Mouse (Mus musculus) midbrain, embryonic 15.5 days (tissue): ENCODE measurements around the gene Dgki. TPM values are rescaled to one million over a fixed set of nuclear protein-coding genes. Genes with fewer than 3 reads are reported as not detected.
A peak's percentile ranks its signal among the peaks of the same experiment; 100 is the strongest.

Experiments used
- ATAC-seq: fragments of 200-750 bp; cut with Nextera tagmentation; replicated peaks from 2 replicates; pipeline ENCODE4 v1.8.0; 2017; ENCODE audit warnings: moderate TSS enrichment
- H3K27ac ChIP-seq: fragments of 300-500 bp; sonication (generic); 2 replicates; pipeline ENCODE4 v1.5.1; 2015; ENCODE audit warnings: mild to moderate bottlenecking, inconsistent platforms
- H3K27me3 ChIP-seq: fragments of 300-500 bp; sonication (generic); replicated peaks from 2 replicates; pipeline ENCODE4 v1.6.1; 2015; ENCODE audit warnings: inconsistent platforms
- H3K36me3 ChIP-seq: fragments of 300-500 bp; sonication (generic); replicated peaks from 2 replicates; pipeline ENCODE4 v1.6.1; 2015; ENCODE audit warnings: inconsistent platforms
- H3K4me1 ChIP-seq: fragments of 300-500 bp; sonication (generic); 2 replicates; pipeline ENCODE4 v1.6.1; 2015; ENCODE audit warnings: inconsistent platforms
- H3K4me2 ChIP-seq: fragments of 300-500 bp; sonication (generic); 2 replicates; pipeline ENCODE4 v1.6.1; 2015; ENCODE audit warnings: inconsistent platforms, mild to moderate bottlenecking, moderate library complexity
- H3K4me3 ChIP-seq: fragments of 300-500 bp; sonication (generic); 2 replicates; pipeline ENCODE4 v1.5.1; 2015; ENCODE audit warnings: mild to moderate bottlenecking, inconsistent platforms
- H3K9ac ChIP-seq: fragments of 300-500 bp; sonication (generic); 2 replicates; pipeline ENCODE4 v1.6.1; 2015; ENCODE audit warnings: mild to moderate bottlenecking, inconsistent platforms
- H3K9me3 ChIP-seq: fragments of 300-500 bp; sonication (generic); 2 replicates; pipeline ENCODE4 v1.6.1; 2016; ENCODE audit warnings: inconsistent platforms
- WGBS: fragments of 180-500 bp; shearing (Covaris S2); methylation state at CpG from one replicate; pipeline ENCODE4 v1.1.7; 2015; ENCODE audit warnings: mixed read lengths; 5-methylcytosine and 5-hydroxymethylcytosine counted together
- polyA plus RNA-seq: library from polyadenylated mRNA; unstranded; fragments of >200 nt; fragmentation: Nextera tagmentation; extraction: Ambion mirVana; gene quantifications from 2 replicates; pipeline ENCODE4 v1.2.1, GENCODE M21; 2015

Gene Dgki
- polyA plus RNA-seq, 1 experiment from 2014 or later = 8.9 TPM

GRCm38 (mm10) chr6:37181961-37182360 lies 118.0 kb downstream of the Dgki start:
- Histone ChIP-seq H3K4me3 (no peak overlapping the region), H3K9ac (no peak overlapping the region), H3K27ac (no peak overlapping the region), H3K27me3 (no peaks in the 10 kb centered on the region), H3K4me2 (no peak overlapping the region), H3K9me3 (no peaks in the 10 kb centered on the region), H3K36me3 (no peaks in the 10 kb centered on the region), H3K4me1 (peaks cover 13% of the 10 kb centered on the region; the same call in 1 of the 2 replicates)
- ATAC-seq = no peak
- WGBS = 85% methylated on average over 4 of the region's 4 CpGs

GRCm38 (mm10) chr6:37171149-37171832 lies 128.7 kb downstream of the Dgki start:
- Histone ChIP-seq H3K4me1 (peaks cover 19% of the 10 kb centered on the region), H3K27me3 (no peaks in the 10 kb centered on the region), H3K9me3 (0 out of 2 replicates have a peak, but pooled peaks cover 3% of the 10 kb centered on the region), H3K4me2 (peak overlapping the region; percentile 10; the same call in 1 of the 2 replicates), H3K36me3 (no peaks in the 10 kb centered on the region), H3K9ac (no peak overlapping the region), H3K27ac (peak overlapping the region; percentile 72), H3K4me3 (no peak overlapping the region)
- WGBS = 38% methylated on average over 12 of the region's 12 CpGs
- ATAC-seq = peak; percentile 87

- no peaks in the 10 kb centered on the region for H3K27me3 ChIP-seq
- no peak overlapping the region for H3K4me3 ChIP-seq
- H3K4me2 ChIP-seq = no peak overlapping the region
- peaks cover 11% of the 10 kb centered on the region for H3K4me1 ChIP-seq
- no peaks in the 10 kb centered on the region for H3K36me3 ChIP-seq
- ATAC-seq = peak; percentile 62
- peak overlapping the region; percentile 29; the same call in 1 of the 2 replicates for H3K27ac ChIP-seq
- no peaks in the 10 kb centered on the region for H3K9me3 ChIP-seq
- 36% methylated on average over 3 of the region's 3 CpGs for WGBS
- H3K9ac ChIP-seq = no peak overlapping the region
Measured at GRCm38 (mm10) chr6:37158880-37159279, 141.1 kb downstream of the Dgki start.

GRCm38 (mm10) chr6:37154051-37154450 lies 145.9 kb downstream of the Dgki start:
- ATAC-seq = no peak
- H3K4me2 ChIP-seq = no peak overlapping the region
- 92% methylated on average over 1 of the region's 1 CpGs for WGBS
- H3K9me3 ChIP-seq = no peaks in the 10 kb centered on the region
- peaks cover 5% of the 10 kb centered on the region for H3K4me1 ChIP-seq
- H3K27me3 ChIP-seq = no peaks in the 10 kb centered on the region
- no peak overlapping the region for H3K27ac ChIP-seq
- no peak overlapping the region for H3K4me3 ChIP-seq
- H3K9ac ChIP-seq = no peak overlapping the region
- H3K36me3 ChIP-seq = no peaks in the 10 kb centered on the region

GRCm38 (mm10) chr6:37150483-37150882 lies 149.5 kb downstream of the Dgki start:
- WGBS = 79% methylated on average over 2 of the region's 2 CpGs
- Histone ChIP-seq H3K4me2 (no peak overlapping the region), H3K4me3 (no peak overlapping the region)

GRCm38 (mm10) chr6:37150038-37150437 lies 149.9 kb downstream of the Dgki start:
- Histone ChIP-seq H3K9ac (no peak overlapping the region), H3K27ac (no peak overlapping the region), H3K4me3 (no peak overlapping the region), H3K4me2 (no peak overlapping the region), H3K27me3 (no peaks in the 10 kb centered on the region), H3K9me3 (no peaks in the 10 kb centered on the region), H3K4me1 (no peaks in the 10 kb centered on the region), H3K36me3 (no peaks in the 10 kb centered on the region)
- ATAC-seq = no peak
- 86% methylated on average over 4 of the region's 4 CpGs for WGBS

More at GRCm38 (mm10) chr6:37150483-37150882, 149.5 kb downstream of the Dgki start:
- H3K9me3 ChIP-seq = no peaks in the 10 kb centered on the region
- H3K36me3 ChIP-seq = no peaks in the 10 kb centered on the region
- no peak overlapping the region for H3K27ac ChIP-seq
- H3K9ac ChIP-seq = no peak overlapping the region
- H3K4me1 ChIP-seq = no peaks in the 10 kb centered on the region
- ATAC-seq = no peak
- H3K27me3 ChIP-seq = no peaks in the 10 kb centered on the region

- no peak for ATAC-seq
- H3K36me3 ChIP-seq = no peaks in the 10 kb centered on the region
- H3K27ac ChIP-seq = no peak overlapping the region
- no peak overlapping the region for H3K4me3 ChIP-seq
- no peaks in the 10 kb centered on the region for H3K27me3 ChIP-seq
- 90% methylated on average over 6 of the region's 6 CpGs for WGBS
- H3K4me2 ChIP-seq = no peak overlapping the region
- no peaks in the 10 kb centered on the region for H3K9me3 ChIP-seq
- H3K9ac ChIP-seq = no peak overlapping the region
- H3K4me1 ChIP-seq = no peaks in the 10 kb centered on the region
Measured at GRCm38 (mm10) chr6:37149196-37149595, 150.8 kb downstream of the Dgki start.

GRCm38 (mm10) chr6:37147431-37148022 lies 152.5 kb downstream of the Dgki start:
- Histone ChIP-seq H3K27ac (no peak overlapping the region), H3K9me3 (no peaks in the 10 kb centered on the region), H3K4me1 (peaks cover 9% of the 10 kb centered on the region), H3K4me3 (no peak overlapping the region), H3K27me3 (no peaks in the 10 kb centered on the region), H3K4me2 (no peak overlapping the region), H3K9ac (no peak overlapping the region), H3K36me3 (no peaks in the 10 kb centered on the region)
- 92% methylated on average over 4 of the region's 4 CpGs for WGBS
- ATAC-seq = no peak

GRCm38 (mm10) chr6:37143867-37144163 lies 156.2 kb downstream of the Dgki start:
- H3K27ac ChIP-seq = no peak overlapping the region
- 81% methylated on average over 4 of the region's 4 CpGs for WGBS

GRCm38 (mm10) chr6:37142991-37143866 lies 156.8 kb downstream of the Dgki start:
- 81% methylated on average over 11 of the region's 11 CpGs for WGBS
- Histone ChIP-seq H3K27ac (no peak overlapping the region), H3K9me3 (no peaks in the 10 kb centered on the region), H3K4me1 (peaks cover 9% of the 10 kb centered on the region), H3K4me2 (no peak overlapping the region), H3K9ac (no peak overlapping the region), H3K4me3 (no peak overlapping the region), H3K36me3 (no peaks in the 10 kb centered on the region), H3K27me3 (no peaks in the 10 kb centered on the region)
- no peak; the same call in 1 of the 2 replicates for ATAC-seq

More at GRCm38 (mm10) chr6:37143867-37144163, 156.2 kb downstream of the Dgki start:
- ATAC-seq = no peak
- H3K9me3 ChIP-seq = no peaks in the 10 kb centered on the region
- H3K4me2 ChIP-seq = no peak overlapping the region
- H3K9ac ChIP-seq = no peak overlapping the region
- no peaks in the 10 kb centered on the region for H3K27me3 ChIP-seq
- no peak overlapping the region for H3K4me3 ChIP-seq
- peaks cover 9% of the 10 kb centered on the region for H3K4me1 ChIP-seq
- H3K36me3 ChIP-seq = no peaks in the 10 kb centered on the region

GRCm38 (mm10) chr6:37138816-37139215 lies 161.2 kb downstream of the Dgki start:
- ATAC-seq = no peak
- peaks cover 9% of the 10 kb centered on the region for H3K4me1 ChIP-seq
- H3K27me3 ChIP-seq = no peaks in the 10 kb centered on the region
- H3K9ac ChIP-seq = no peak overlapping the region
- H3K27ac ChIP-seq = no peak overlapping the region
- H3K4me2 ChIP-seq = no peak overlapping the region
- H3K9me3 ChIP-seq = no peaks in the 10 kb centered on the region
- H3K4me3 ChIP-seq = no peak overlapping the region
- no peaks in the 10 kb centered on the region for H3K36me3 ChIP-seq

- WGBS = 79% methylated on average over 4 of the region's 4 CpGs
- no peak overlapping the region for H3K4me2 ChIP-seq
- H3K27me3 ChIP-seq = no peaks in the 10 kb centered on the region
- no peak overlapping the region for H3K27ac ChIP-seq
- no peaks in the 10 kb centered on the region for H3K36me3 ChIP-seq
- H3K4me3 ChIP-seq = no peak overlapping the region
- H3K4me1 ChIP-seq = no peaks in the 10 kb centered on the region
- H3K9me3 ChIP-seq = no peaks in the 10 kb centered on the region
- no peak for ATAC-seq
- no peak overlapping the region for H3K9ac ChIP-seq
Measured at GRCm38 (mm10) chr6:37131257-37131656, 168.7 kb downstream of the Dgki start.
